Mouse (Mus musculus) mesoderm, embryonic 11.5 days (tissue): ENCODE results near the gene Hist2h3b.

Experiments
- DNase-seq: peaks from one replicate; pipeline ENCODE4 v3.0.0-alpha.2; 2012; ENCODE audit warnings: low read depth, low spot score

Hist2h3b gene

DNA sequence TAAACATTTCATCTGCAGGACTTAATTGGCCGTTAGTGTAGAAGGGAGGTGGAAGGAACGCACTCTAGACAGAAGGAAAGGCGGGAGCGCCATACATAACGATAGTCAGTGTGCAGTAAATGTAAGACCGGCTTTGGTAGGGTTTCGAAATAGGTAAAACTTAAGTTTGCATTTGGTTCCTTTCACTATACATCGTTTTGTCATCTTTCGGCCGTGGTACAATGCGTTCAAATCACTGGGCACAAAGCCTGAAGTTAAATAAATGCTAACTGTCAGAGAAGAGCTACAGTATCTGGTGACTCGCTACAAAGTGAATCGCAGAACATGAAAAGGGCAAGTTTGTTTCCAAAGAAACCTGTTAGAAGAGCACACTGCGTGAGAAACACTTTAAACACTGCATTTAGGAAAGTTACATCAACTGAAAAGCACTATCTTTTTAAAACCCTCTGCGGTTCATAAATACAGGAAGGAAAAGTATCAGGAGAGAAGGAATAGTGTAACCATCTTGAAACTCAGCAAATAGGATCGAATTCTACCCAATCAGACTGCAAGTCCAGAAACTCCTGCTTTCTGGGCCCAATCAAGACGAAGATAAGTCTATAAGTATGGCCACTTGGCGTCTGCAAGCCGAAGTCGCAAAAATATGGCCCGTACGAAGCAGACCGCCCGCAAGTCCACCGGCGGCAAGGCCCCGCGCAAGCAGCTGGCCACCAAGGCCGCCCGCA lies at the start of gene Hist2h3b:
Gene Hist2h3b, plus strand, starts transcription at position 604 of the 725 bp plus-strand sequence.
- DNase-seq: peak; percentile 86

DNA sequence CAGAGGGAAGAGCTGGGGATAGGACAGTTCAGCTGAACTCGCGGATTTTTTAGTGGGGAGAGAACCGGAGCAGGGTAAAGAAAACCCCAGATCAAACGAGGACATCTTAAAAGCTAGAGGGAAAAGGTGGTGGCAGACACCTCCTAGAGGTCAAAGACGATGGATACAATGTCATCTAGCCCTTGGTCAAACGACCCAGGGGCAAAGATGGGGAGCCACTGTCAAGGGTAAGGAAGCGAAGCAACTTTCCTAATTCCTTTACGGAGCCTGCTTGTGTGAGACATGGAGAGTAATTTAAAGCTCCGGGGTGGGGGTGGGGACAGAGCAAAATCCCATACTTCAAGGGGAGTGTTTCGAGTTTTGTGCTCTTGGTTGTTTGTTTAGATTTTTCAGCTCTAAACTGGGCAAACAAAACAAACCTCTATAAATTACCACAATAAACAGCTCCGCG lies 49.2 kb upstream of the Hist2h3b start:
- DNase-seq: no peak

DNA sequence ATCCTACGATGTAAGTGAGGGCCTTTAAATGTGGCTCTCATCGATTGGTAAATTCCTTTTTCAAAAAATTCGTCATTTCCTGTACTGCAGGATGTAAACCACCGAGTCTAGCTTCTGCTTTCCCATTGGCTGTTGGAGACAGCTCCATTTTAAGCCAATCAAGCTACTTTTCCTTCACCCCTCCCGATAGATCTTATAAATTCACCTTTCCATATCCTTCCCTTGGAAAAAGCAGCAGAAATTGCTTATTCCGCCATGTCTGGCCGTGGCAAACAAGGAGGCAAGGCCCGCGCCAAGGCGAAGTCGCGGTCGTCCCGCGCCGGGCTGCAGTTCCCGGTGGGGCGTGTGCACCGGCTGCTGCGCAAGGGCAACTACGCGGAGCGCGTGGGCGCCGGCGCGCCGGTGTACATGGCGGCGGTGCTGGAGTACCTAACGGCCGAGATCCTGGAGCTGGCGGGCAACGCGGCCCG lies 48.8 kb upstream of the Hist2h3b start, which contains the start of the genes Bola1 and Hist2h2ab:
Gene Bola1, minus strand, starts transcription at position 49 of the 470 bp plus-strand sequence.
Gene Hist2h2ab, plus strand, starts transcription at position 205 of the 470 bp plus-strand sequence.
- peak; percentile 88 for DNase-seq

DNA sequence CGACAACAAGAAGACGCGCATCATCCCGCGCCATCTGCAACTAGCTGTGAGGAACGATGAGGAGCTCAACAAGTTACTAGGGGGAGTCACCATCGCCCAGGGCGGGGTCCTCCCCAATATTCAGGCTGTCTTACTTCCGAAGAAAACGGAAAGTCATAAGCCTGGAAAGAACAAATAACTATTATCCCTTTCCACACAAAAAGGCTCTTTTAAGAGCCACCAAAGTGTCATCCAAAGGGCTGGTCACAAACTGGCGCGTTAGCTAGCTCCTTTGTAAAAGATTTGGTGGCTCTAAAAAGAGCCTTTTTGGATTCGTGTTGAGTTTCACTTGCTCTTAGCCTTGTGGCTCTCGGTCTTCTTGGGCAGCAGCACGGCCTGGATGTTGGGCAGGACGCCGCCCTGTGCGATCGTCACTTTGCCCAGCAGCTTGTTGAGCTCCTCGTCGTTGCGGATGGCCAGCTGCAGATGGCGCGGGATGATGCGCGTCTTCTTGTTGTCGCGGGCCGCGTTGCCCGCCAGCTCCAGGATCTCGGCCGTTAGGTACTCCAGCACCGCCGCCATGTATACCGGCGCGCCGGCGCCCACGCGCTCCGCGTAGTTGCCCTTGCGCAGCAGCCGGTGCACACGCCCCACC lies 48.2 kb upstream of the Hist2h3b start:
- peak; percentile 62 for DNase-seq

DNA sequence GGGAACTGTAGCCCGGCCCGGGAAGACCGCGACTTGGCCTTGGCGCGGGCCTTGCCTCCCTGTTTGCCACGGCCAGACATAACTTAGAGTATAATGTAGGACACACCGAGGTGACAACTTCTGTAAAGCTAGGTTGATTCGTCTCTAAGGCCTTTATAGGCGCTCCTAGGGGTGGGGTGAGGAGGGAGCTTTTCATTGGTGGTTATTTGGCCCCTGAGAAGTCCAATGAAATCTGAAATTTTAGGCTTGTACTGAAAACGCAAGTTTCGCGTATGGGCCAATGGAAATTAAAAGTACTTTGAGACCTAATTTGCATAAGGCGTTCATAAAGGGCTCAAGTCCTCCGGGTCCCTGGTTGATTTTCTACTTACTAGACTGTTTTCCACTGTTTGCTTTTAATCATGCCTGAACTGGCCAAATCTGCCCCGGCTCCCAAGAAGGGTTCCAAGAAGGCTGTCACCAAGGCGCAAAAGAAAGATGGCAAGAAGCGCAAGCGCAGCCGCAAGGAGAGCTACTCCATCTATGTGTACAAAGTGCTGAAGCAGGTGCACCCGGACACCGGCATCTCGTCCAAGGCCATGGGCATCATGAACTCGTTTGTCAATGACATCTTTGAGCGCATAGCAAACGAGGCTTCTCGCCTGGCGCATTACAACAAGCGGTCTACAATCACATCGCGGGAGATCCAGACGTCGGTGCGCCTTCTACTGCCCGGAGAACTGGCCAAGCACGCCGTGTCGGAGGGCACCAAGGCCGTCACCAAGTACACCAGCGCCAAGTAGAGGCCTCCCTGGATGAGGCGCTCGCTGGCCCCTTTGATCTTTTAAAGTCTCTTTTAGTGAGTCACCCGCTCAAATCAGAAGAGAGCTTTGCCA lies 47.5 kb upstream of the Hist2h3b start, which contains the start of the genes Hist2h2ac and Hist2h2be:
Gene Hist2h2ac, minus strand, starts transcription at position 116 of the 875 bp plus-strand sequence.
Gene Hist2h2be, plus strand, starts transcription at position 355 of the 875 bp plus-strand sequence.
- peak; percentile 89 for DNase-seq

DNA sequence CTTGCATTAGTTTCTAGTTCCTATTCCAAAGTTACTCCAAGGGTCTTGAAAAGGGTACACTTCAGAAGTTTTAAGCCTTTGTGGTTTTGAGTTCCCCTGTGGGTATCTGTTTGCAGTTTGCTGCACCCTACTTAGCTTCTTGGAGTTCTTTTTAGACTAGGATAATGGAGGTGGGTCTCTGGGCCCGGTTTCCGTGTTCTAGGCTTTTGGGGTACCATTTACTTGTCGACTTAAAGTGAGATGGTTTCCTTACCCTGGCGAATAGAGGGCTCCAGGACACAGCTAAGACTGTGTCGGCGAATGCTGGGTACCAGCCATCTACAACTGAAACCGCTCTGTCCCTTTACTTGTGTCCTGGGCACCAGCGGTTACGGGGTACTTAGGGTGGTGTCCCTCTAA lies 46.8 kb upstream of the Hist2h3b start:
- no peak for DNase-seq

DNA sequence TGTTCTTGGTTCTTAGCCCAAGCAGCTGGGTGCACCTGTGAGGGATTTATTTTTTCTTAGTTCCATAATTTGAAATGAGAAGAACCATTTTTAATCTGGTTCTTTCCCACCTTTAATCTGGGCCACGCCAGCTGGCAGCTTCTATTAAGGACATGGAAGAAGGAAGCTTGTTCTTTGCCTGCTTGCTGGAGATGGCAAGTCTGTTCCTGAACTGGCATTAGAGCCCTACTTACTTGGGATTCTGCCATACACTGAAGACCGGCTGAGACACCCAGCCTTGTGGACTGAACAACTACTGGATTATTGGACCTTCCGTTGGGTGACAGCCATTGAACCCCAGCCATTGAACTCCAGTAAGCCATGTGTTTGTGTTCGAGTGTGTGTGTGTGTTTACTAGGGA lies 45.7 kb upstream of the Hist2h3b start:
- no peak for DNase-seq

DNA sequence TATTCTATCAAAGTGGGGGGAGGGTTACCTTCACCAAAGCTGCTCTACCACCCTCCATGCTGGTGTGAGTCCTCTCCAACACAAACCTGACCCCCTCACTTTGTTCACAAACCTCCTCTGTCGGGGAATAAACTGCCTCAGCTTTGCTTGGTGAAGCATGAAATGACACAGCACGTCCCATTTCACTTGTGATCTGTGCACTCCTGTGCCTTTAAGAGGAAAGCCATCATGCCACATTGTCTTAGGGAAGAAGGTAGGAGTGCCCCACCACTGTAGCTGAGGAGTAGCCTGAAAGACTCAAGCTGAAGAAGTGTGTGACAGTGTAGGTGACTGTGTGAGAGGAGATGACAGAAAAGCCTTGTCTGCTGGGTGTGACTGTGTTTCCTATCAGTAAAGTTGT lies 43.0 kb upstream of the Hist2h3b start:
- no peak for DNase-seq

DNA sequence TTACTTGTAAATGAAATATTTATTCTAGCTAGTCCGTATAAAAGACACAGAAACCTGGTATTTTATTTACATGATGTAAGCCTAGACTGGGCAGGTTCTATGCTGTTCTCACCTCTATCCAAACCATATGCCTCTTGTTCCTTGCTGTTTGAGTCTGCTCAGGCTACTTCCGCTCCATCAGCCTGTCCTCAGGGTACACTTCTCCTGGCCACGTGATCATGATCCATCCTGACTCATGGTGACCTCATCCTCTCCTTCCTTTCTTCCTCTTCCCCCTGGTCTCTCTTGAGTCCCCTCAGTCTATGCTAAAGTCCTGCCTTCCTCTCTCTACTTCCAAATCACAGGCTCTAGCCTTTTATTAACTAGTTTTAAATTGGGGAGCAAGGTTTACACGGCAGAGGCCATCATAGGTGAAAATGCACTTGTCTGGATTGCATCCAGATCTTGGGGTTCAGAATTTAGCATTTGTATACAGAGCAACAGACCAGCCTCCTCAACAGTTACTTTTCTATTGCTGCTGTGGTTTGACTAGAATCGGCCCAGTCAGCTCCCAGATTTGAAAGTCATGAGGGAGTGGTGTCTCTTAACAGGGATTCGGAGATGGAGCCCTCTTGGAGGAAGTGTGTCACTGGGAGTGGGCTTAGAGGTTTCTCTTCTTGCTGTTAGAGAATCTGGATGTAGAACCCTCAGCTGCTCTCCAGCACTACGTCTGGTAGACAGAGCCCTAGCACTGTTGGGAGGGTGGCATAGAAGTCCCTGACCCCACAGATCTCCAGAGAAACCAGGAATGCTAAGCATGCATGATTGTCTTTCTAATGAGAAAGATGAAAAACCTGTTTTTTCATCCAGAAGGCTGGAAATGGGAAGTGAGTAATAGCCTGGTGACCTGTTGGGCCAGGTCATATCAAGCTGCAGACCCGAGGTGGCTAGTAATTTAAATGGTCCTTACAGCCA lies 41.5 kb upstream of the Hist2h3b start:
- no peak for DNase-seq

DNA sequence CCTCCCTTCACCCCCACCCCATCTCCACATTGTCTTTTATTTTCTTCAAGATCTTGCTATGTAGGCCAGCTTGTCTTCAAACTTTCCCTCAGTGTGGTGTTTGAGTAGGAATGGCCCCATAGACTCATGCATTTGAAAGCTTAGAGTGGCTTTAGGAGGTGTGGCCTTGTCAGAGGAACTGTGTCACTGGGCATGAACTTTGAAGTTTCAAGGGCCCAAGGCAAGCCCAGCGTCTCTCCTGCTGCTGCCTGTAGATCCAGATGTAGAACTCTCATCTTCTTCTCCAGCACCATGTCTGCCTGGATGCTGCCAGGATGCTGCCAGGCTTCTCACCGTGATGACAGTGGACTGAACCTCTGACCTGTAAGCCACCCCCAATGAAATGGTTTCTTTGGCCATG lies 39.6 kb upstream of the Hist2h3b start:
- no peak for DNase-seq

DNA sequence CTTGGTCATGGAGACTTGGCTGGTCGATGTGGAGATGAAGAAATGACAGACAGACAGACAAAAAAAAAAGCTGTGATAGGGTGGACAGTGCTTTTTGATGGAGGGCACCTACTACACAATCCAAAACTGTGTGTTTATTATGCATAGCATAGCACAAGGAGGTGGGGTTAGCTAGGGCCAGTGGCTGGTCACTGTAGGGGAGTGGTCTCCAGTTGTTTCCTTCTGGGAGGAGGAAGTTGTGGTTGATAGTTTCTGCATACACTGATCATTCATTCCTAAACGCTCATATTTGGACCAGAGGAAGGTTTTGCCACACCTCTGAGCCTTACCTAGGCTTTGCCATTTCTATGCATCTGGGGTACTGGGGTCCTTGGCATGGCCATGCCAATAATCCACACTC lies 38.0 kb upstream of the Hist2h3b start:
- no peak for DNase-seq

DNA sequence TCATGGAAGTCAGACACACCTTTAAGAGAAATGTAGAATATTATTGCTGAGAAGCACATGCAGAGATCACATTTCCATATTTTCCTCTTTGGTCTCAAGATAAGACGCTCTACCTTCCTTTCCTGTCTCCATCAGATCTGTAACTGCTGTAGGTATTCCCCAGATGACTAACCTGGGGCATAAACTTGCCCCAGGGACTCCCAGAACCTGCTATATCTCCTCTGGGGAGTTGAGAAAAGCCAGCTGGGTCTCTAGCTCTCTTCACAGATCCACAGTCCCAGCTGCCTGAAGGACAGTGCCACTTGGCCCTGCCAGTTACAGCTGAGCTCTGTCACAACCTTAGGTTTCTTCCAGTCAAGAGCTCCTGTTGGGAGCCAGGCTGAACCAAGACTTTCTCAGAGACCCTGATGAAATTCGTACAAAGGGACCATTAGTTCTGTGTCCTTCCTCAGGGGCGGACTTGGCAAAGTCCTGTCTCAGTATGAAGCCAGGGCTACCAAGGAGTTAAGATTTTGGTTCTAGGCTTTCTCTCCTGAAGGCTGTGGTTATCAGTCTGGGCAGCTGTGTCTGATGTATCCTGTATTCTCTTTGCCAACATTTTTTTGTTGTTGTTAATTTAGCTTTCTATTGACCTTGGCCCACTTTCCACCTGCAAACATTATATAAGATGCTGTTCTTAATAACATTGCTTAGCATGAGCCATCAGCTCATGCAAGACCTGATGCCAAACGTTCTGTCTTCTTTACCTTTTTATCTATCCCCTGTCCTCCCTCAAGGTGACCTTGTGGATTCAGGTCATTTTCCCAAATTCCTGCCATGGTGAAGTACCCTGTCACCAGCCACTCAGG lies 37.3 kb upstream of the Hist2h3b start:
- no peak for DNase-seq

DNA sequence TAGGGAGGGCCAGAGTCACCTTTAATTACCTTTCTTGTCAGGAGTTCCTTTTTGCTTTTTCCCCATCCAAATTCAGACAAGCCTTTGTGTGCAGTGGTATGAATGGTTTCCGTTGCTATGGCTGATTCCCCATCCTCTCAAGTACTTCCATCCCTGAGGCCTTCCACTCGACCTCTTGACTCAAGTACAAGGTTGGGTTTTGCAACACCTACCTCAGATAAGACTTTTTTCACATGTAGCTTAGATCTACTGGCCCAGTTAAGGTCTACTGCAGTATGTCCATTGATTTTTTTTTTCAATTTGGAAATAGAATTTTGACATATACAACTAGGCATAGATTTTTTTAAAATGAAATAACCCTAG lies 36.7 kb upstream of the Hist2h3b start:
- DNase-seq: no peak

DNA sequence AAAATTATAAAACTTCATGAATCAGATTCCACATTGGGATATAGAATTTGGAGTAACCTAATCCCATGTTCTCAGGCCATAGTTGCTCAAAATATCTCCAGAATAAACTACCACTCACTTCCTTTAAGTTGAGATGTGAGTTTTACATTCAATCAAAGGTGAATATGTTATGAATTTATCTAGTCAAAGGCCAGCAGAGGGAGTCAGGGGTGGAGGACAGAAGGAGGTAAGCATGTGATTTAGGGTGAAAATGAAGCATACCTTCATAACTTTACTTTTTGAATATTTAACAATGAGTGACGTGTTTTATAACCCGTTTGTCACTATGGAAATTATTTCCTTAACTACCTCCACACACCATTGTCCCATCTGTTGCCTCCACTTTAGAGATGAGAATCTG lies 33.5 kb upstream of the Hist2h3b start:
- DNase-seq: no peak

DNA sequence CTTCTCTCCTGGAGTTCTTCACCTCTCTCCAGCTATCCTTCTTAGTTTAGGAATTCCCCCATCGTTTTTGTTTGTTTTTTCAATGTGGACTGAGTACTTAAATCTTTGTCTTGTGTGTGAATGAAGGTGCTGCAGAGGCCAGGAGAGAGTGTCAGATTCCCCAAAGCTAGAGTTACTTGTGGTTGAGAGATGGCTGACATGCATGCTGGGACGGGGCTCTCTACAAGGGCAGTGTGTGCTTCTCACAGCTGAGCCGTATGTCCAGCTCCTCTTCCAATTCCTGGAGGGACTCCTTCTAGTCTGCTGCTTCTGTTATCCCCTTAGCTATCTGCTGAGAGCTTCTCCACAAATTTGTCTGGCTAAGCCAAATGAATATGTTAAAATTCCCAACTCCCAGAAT lies 32.6 kb upstream of the Hist2h3b start:
- no peak for DNase-seq

DNA sequence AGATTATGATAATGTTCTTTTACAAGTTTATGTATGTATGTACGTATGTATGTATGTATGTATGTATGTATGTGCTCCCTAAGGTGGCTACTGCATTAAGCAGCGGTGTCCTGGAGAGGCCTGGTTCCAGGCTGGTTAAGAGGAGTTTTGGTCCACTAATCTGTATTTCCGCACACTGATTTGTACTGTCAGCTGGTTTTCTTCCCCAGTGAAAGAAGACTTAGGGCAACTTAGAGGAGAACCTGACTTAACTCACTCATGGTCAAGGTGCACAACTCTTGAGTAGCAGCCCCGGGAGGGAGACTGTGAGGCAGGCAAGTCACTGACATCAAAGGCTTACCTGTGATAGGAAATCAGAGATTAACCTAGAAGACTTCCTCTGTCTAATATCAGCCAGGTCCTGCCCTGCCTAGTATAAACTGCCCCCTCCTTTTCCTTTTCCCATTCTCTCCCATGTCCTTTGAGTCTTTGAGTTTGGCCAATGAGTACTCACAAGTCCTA lies 31.6 kb upstream of the Hist2h3b start:
- no peak for DNase-seq

DNA sequence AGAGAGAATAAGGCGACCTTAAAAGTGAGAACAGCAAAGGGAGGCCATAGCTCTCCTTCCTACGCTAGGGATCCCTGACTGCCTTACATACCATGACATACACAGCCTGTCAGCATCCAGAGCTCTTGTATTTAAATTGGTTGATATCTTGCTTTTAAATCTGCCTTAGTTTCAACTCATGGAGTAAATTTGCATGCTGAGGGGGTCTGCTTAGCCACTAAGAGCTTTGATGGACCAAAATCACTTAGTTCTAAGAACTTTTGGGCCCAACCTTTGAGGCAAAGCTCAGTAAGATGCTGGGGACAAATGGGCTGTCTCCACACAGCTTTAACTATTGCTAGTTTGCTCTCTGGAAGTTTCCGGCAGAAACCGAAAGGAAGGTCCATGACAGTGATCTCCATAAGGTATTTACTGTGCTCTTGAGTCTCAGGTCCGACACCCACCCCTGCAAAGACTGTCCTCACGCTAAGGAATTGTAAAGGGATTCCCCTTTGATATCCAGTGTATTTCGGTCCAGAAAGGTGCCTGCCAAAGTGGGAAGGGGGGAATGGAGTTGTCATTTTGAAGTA lies 31.0 kb upstream of the Hist2h3b start:
- no peak for DNase-seq

DNA sequence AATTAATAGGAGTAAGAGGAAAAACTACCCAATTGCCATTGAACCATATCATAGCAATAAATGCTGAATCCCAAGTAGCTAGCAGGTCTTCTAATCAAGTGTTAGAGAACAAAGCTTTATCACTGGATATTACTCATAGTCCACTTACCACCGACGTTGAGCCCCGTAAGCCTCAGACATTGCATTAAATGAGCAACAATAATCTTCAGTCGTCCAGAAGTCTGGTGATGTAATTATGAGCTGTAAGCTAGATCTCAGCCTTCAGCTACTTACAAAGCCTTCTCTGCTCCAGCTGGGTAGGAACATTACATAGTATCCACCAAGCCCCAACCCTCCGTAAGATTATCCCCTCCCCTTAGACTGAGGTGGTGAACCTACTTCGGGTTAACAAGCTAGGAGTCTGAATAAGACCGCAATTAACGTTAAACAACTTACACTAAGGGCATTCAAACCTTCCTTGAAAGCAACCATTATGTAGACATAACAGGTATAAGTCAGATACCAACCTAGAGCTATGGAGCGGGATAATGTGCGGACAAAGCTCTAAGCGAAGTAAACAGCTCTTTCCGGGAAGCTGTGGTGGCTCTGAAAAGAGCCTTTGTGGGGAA lies 30.4 kb upstream of the Hist2h3b start:
- DNase-seq: no peak
